Mouse (Mus musculus) CD4-positive, CD25-positive, alpha-beta regulatory T cell, adult 2 months (primary cell): Measurements from ENCODE around the gene Gm6268.

Experiments used
- DNase-seq: peaks from one replicate; pipeline ENCODE4 v3.0.0-alpha.2; 2012; ENCODE audit warnings: low read depth, low spot score

Gene Gm6268

DNA sequence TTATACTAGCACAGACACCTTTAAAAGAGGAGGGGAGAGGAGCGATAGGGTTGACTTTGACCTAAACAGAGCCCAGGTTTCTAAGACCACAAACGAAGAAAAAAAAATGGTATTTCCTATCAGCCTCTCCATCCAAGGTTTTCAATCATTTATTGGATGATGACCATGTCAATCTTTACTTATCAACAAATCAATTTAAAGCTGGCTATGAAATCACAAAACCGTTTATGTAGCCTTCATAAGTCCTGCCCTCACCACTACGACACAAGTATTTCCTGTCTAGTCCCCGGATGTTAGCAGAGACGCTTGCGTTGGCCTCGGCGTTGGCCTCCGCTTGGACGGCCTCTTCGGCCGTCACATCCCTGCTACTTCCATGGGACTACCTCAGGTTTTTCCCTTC lies at the start of gene Gm6268:
Gm6268 (plus strand) TSS at position 301 of the 400 bp plus-strand sequence.
- DNase-seq = no peak

- DNase-seq = peak; percentile 53
Measured at GRCm38 (mm10) chrX:36352446-36352845, 48.6 kb upstream of the Gm6268 start.

- no peak for DNase-seq
Measured at GRCm38 (mm10) chrX:36385340-36385739, 15.7 kb upstream of the Gm6268 start.

GRCm38 (mm10) chrX:36389971-36390370 lies 11.1 kb upstream of the Gm6268 start:
- no peak for DNase-seq

- DNase-seq = no peak
Measured at GRCm38 (mm10) chrX:36390503-36390902, 10.6 kb upstream of the Gm6268 start.

DNA sequence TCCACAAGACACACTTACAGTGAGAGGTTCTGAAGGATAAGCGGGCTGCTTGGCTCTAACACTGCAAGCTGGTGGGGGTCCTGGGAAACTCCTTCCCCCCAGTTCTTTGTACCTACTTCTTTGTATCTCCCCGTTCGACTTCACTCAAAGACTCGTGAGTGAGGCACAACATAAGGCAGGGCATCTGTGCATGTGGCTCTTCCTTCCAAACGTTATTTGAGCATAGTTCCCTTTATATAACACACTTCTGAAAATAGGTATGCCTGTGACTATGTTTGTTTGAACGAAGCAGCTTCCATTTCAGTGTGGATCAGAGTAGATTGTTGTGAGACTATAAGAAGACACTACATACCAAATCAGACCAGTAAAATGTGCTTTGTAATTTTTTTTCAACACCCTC lies 8.4 kb upstream of the Gm6268 start:
- no peak for DNase-seq

GRCm38 (mm10) chrX:36393279-36393678 lies 7.8 kb upstream of the Gm6268 start:
- DNase-seq = peak; percentile 28

DNA sequence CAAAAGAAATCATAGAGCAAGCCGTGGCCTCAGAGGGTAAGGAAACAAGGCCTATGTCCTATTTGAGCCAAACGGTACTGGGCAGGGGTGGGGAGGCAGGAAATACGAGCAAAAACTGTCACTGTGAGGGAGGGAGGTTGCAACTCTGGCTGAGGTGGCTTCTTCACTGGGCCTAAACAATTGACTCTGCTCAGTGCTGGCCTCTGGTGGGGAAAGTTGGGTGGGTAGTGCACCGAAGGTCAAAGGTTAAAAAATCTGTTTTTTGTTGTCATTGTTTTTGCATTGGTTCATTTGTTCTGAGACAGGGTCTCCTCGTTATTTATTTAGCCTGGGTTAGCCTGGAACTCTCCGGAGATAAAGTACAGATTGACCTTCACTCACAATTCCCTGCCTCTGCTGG lies 1.2 kb downstream of the Gm6268 start:
- peak; percentile 49 for DNase-seq

GRCm38 (mm10) chrX:36419153-36419552 lies 18.1 kb downstream of the Gm6268 start:
- no peak for DNase-seq

DNA sequence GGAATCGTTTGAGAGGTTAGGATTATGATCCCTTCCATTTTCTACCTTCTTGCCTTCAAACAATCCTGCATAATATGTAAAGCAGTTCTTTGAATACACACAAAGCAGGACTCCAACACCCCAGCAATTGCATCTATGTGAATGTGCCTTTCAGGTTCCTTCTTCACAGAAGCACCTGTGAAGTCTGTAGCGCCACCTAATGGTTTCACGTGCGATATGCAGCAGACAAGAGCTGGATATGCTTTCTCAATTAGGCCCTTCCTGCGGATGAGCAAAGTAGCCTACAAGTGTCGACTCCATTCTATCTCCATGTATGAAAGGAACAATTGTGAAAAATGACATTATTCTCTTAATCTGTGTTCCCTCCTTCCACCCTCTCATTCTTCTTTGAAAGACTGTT lies 33.9 kb downstream of the Gm6268 start:
- DNase-seq = peak; percentile 8

- DNase-seq = no peak
Measured at GRCm38 (mm10) chrX:36437932-36438331, 36.9 kb downstream of the Gm6268 start.
